Mouse (Mus musculus) kidney, embryonic 15.5 days (tissue): ENCODE results near the gene Gja3. TPM values are rescaled to one million over a fixed set of nuclear protein-coding genes. Genes with fewer than 3 reads are reported as not detected.
"Not testable (repeated sequence)": the region's sequence is repeated elsewhere in the genome, so short reads cannot be mapped to it uniquely, and the experiment has no call there.

Experiments used
- ATAC-seq: fragments of 200-750 bp; cut with Nextera tagmentation; replicated peaks from 2 replicates; pipeline ENCODE4 v1.8.0; 2017; ENCODE audit warnings: moderate TSS enrichment; ENCODE audit not compliant: low FRiP score
- H3K27ac ChIP-seq: fragments of 300-500 bp; sonication (generic); 2 replicates; pipeline ENCODE4 v1.5.1; 2015; ENCODE audit warnings: mild to moderate bottlenecking, inconsistent platforms
- H3K27me3 ChIP-seq: fragments of 300-500 bp; sonication (generic); 2 replicates; pipeline ENCODE4 v1.6.1; 2015; ENCODE audit warnings: inconsistent platforms
- H3K36me3 ChIP-seq: fragments of 300-500 bp; sonication (generic); 2 replicates; pipeline ENCODE4 v1.6.1; 2015; ENCODE audit warnings: inconsistent platforms
- H3K4me1 ChIP-seq: fragments of 300-500 bp; sonication (generic); 2 replicates; pipeline ENCODE4 v1.6.1; 2015; ENCODE audit warnings: inconsistent platforms
- H3K4me2 ChIP-seq: fragments of 300-500 bp; sonication (generic); 2 replicates; pipeline ENCODE4 v1.6.1; 2015; ENCODE audit warnings: moderate library complexity, mild to moderate bottlenecking, inconsistent platforms
- H3K4me3 ChIP-seq: fragments of 300-500 bp; sonication (generic); replicated peaks from 2 replicates; pipeline ENCODE4 v1.5.1; 2015; ENCODE audit warnings: mild to moderate bottlenecking, inconsistent platforms
- H3K9ac ChIP-seq: fragments of 300-500 bp; sonication (generic); 2 replicates; pipeline ENCODE4 v1.6.1; 2015; ENCODE audit warnings: mild to moderate bottlenecking, inconsistent platforms
- H3K9me3 ChIP-seq: fragments of 300-500 bp; sonication (generic); replicated peaks from 2 replicates; pipeline ENCODE4 v1.6.1; 2016; ENCODE audit warnings: inconsistent platforms
- WGBS: fragments of 180-500 bp; shearing (Covaris S2); methylation state at CpG from one replicate; pipeline ENCODE4 v1.1.7; 2015; ENCODE audit warnings: mixed read lengths; 5-methylcytosine and 5-hydroxymethylcytosine counted together
- polyA plus RNA-seq: library from polyadenylated mRNA; unstranded; fragments of >200 nt; fragmentation: Nextera tagmentation; extraction: Ambion mirVana; gene quantifications from 2 replicates; pipeline ENCODE4 v1.2.1, GENCODE M21; 2015

The Gja3 gene
- polyA plus RNA-seq, 1 experiment from 2014 or later, result 15.1 TPM

DNA sequence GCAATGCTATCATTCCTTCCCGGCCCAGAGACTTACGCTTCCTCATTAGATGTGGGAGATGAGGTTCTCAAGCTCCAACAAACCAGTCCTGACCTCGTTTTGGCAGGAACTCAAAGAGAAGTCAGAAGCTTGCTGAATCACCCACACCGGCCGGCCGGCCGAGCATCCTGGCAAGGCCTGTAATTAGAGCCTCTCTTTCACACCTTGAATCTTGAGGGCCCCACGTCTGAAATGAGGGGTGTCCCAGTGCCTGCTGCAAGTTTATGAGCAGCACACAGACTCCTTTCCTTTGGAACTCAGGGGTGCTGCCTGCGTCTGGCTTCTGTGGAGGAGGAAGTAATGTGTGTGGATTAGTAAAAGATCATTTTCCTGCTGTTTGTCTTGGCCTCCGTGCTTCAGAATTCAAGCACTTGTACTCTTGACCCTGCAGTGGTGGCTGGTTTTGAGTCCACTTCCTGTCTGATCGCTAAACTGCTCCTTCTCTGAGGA lies 26.3 kb upstream of the Gja3 start:
- Histone ChIP-seq H3K36me3 (no peaks in the 10 kb centered on the region), H3K9ac (no peak overlapping the region), H3K27me3 (no peaks in the 10 kb centered on the region), H3K4me2 (0 out of 2 replicates have a peak overlapping the region, but pooled peaks have one; percentile 7), H3K4me1 (peaks cover 22% of the 10 kb centered on the region), H3K27ac (peak overlapping the region; percentile 72), H3K4me3 (no peak overlapping the region), H3K9me3 (no peaks in the 10 kb centered on the region)
- ATAC-seq, result 0 out of 2 replicates have a peak, but pooled peaks have one; percentile 41
- WGBS, result 6% methylated on average over 11 of the region's 11 CpGs

DNA sequence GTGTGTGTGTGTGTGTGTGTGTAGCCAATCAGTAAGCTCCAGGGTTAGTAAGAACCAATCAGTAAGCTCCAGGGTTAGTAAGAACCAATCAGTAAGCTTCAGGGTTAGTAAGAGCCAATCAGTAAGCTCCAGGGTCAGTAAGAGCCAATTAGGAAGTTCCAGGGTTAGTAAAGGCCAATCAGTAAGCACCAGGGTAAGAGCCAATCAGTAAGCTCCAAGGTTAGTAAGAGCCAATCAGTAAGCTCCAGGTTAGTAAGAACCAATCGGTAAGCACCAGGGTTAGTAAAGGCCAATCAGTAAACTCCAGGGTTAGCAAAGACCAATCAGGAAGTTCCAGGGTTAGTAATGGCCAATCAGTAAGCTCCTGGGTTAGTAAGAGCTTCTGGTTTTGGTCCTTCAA lies 25.0 kb upstream of the Gja3 start:
- Histone ChIP-seq H3K36me3 (no peaks in the 10 kb centered on the region), H3K9me3 (no peaks in the 10 kb centered on the region), H3K9ac (no peak overlapping the region), H3K4me1 (peaks cover 22% of the 10 kb centered on the region), H3K4me2 (no peak overlapping the region), H3K27me3 (no peaks in the 10 kb centered on the region), H3K4me3 (no peak overlapping the region), H3K27ac (no peak overlapping the region)
- ATAC-seq, result no peak
- 91% methylated on average over 1 of the region's 1 CpGs for WGBS

DNA sequence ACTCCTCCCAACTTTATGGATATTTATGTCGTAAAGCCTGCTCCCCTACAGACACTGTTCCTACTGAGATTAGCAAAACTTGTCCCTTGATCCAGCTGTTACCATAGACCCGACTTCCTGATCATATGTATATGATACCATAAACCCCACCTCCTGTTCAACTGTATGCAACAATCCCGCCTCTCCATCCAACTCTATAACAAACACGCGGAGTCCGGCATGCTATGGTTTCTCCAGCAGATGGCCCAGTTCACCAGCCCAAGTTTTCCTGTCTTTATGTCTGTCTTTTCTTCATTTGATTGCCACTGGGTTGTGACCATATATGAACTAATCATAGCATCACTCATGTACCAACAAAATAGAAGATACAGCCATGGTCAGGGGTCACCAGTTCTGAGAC lies 17.6 kb upstream of the Gja3 start:
- Histone ChIP-seq H3K27me3 (no peaks in the 10 kb centered on the region), H3K4me2 (no peak overlapping the region), H3K4me3 (no peak overlapping the region), H3K36me3 (no peaks in the 10 kb centered on the region), H3K9ac (no peak overlapping the region), H3K9me3 (no peaks in the 10 kb centered on the region), H3K27ac (no peak overlapping the region), H3K4me1 (0 out of 2 replicates have a peak, but pooled peaks cover 5% of the 10 kb centered on the region)
- WGBS, result 80% methylated on average over 6 of the region's 6 CpGs
- no peak for ATAC-seq

DNA sequence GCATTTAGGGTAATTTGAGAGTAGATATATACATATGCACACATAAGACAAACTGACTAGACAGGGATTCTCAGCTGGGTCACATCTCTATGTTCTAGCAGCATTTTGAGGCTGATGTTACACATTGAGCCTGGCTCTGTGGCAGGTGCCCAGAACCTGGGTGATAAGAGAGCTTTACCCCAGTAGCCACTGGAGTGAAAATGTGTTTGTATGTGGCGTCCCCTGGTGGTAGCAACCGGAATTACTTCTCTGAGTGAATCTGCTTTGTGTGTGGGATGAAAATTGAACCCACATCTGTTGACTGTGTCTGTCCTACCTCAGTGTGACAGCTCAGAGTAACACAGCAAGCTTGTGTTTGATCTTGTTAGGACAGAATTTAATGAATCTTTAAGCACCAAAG lies 12.0 kb upstream of the Gja3 start:
- H3K27me3 ChIP-seq, H3K4me3 ChIP-seq, H3K4me2 ChIP-seq, H3K9me3 ChIP-seq, H3K9ac ChIP-seq, H3K36me3 ChIP-seq, H3K4me1 ChIP-seq, ATAC-seq, H3K27ac ChIP-seq: not testable (repeated sequence)
- 2% methylated on average over 2 of the region's 2 CpGs for WGBS

DNA sequence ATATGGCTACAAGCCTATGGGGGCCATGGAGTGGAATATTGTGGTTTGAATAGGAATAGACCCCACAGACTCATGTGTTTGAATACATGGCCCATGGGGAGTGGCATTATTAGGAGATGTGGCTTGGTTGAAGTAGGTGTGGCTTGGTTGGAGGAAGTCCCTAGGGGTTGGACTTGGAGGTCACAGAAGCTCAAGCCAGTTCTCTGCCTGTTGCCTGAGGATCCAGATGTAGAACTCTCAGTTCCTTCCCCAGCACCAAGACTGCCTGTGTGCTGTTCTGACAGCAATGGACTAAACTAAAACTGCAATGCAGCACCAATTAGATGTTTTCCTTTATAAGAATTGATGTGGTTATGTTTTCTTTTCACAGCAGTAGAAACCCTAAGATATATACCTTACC lies 8.2 kb upstream of the Gja3 start:
- Histone ChIP-seq H3K36me3 (no peaks in the 10 kb centered on the region), H3K9me3 (no peaks in the 10 kb centered on the region), H3K4me3 (no peak overlapping the region), H3K27me3 (no peaks in the 10 kb centered on the region), H3K9ac (no peak overlapping the region), H3K4me2 (no peak overlapping the region), H3K27ac (no peak overlapping the region), H3K4me1 (0 out of 2 replicates have a peak, but pooled peaks cover 5% of the 10 kb centered on the region)
- ATAC-seq, result no peak

DNA sequence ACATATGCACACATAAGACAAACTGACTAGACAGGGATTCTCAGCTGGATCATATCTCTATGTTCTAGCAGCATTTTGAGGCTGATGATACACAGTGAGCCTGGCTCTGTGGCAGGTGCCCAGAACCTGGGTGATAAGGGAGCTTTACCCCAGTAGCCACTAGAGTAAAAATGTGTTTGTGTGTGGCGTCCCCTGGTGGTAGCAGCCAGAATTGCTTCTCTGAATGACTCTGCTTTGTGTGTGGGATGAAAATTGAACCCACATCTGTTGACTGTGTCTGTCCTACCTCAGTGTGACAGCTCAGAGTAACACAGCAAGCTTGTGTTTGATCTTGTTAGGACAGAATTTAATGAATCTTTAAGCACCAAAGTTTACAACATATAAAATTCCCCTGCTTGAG lies 2.2 kb upstream of the Gja3 start:
- ATAC-seq, H3K27ac ChIP-seq, H3K4me2 ChIP-seq, H3K36me3 ChIP-seq, H3K9ac ChIP-seq, H3K9me3 ChIP-seq, H3K4me3 ChIP-seq: not testable (repeated sequence)
- WGBS, result 0% methylated on average over 1 of the region's 1 CpGs
- Histone ChIP-seq H3K27me3 (peaks cover 43% of the 10 kb centered on the region), H3K4me1 (peaks cover 19% of the 10 kb centered on the region)

DNA sequence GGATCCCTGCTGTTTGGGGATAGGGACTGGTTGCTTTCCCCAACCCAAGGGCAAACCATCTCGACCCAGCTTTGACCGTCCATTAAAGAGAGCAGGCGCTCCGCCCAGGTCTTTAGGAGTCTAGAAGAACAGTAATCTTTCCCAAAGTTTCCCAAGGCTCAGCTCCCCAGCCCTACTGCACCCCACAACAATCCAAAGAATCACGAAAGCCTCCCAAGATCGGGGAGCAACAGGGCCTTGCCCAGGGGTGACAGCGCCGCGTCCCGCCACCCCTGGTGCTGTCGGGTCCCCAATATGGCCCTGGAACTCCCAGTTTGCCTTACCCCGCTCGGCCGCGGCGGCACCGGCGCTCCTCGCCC lies 717 bp downstream of the Gja3 start:
- peaks cover 19% of the 10 kb centered on the region for H3K4me1 ChIP-seq
- H3K36me3 ChIP-seq, result no peaks in the 10 kb centered on the region
- peak overlapping the region; percentile 98 for H3K4me2 ChIP-seq
- H3K4me3 ChIP-seq, result peak overlapping the region; percentile 55
- no peaks in the 10 kb centered on the region for H3K9me3 ChIP-seq
- H3K9ac ChIP-seq, result peak overlapping the region; percentile 27
- no peak for ATAC-seq
- WGBS, result 3% methylated on average over 19 of the region's 19 CpGs
- H3K27me3 ChIP-seq, result peaks cover 53% of the 10 kb centered on the region
- H3K27ac ChIP-seq, result no peak overlapping the region

DNA sequence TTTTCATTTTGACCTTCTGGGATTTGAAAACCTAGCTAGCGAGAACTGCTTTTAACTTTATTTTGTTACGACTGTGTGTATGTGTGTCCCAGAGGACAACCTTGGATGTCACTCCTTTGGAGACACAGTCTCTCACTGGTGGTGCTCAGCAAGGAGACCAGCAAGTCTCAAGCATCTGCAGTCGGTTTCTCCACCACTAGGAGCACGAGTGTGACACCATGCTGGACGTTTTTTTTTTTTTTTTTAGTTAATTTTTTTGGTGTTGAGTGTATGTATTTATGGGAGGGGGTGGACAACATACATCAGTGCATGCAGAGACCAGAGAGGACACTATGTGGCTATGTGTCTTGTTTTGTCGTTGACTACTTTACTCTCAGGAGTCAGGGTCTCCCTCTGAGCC lies 5.2 kb downstream of the Gja3 start:
- WGBS, result 68% methylated on average over 6 of the region's 6 CpGs
- ATAC-seq, result no peak
- no peak overlapping the region for H3K9ac ChIP-seq
- H3K9me3 ChIP-seq, result no peaks in the 10 kb centered on the region
- peaks cover 35% of the 10 kb centered on the region for H3K27me3 ChIP-seq
- H3K4me1 ChIP-seq, result peaks cover 14% of the 10 kb centered on the region
- H3K27ac ChIP-seq, result no peak overlapping the region
- no peaks in the 10 kb centered on the region for H3K36me3 ChIP-seq
- H3K4me3 ChIP-seq, result no peak overlapping the region
- no peak overlapping the region for H3K4me2 ChIP-seq

DNA sequence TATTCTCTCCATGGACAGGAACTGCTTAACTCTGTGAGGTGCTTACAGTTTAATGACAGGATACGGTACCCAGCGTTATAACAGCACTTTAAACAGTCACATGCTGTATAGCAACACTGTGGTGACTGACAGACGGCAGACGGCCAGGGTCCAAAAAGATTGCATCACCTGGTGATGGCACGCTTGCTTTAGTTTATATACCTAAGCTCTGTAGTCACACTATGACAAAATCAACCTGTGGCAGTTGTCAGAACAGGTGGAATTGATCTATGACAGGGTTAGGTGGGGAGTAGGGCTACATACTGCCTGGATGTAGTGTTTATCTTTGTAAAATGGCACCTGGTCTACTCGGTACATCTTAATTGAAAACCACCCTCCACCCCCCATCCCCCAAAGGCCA lies 14.0 kb downstream of the Gja3 start:
- H3K9ac ChIP-seq, result no peak overlapping the region
- 79% methylated on average over 6 of the region's 6 CpGs for WGBS
- no peak overlapping the region for H3K27ac ChIP-seq
- no peak overlapping the region for H3K4me3 ChIP-seq
- no peaks in the 10 kb centered on the region for H3K36me3 ChIP-seq
- ATAC-seq, result no peak
- H3K4me2 ChIP-seq, result no peak overlapping the region
- H3K9me3 ChIP-seq, result no peaks in the 10 kb centered on the region
- no peaks in the 10 kb centered on the region for H3K27me3 ChIP-seq
- no peaks in the 10 kb centered on the region for H3K4me1 ChIP-seq

DNA sequence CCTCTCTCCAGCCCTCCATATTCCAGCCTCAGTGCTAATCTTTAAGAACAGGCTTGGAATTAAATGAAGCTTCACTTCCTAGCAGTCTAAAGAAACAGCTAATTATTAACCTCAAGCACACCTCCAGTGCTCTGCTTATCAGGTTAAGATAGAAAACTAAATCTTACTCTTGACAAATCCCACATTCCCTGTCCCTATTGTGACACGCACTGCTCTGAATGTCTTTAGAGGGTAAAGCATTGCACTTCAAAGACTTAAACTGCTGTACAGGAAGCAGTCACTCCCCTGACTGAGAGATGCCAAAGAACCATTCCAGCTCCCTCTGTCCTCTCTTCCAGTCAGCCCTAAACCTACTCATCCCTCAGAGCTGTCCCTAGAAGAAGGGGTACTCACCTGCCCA lies 16.5 kb downstream of the Gja3 start:
- no peaks in the 10 kb centered on the region for H3K36me3 ChIP-seq
- H3K9me3 ChIP-seq, result no peaks in the 10 kb centered on the region
- no peaks in the 10 kb centered on the region for H3K27me3 ChIP-seq
- H3K9ac ChIP-seq, result no peak overlapping the region
- 63% methylated on average over 1 of the region's 1 CpGs for WGBS
- H3K27ac ChIP-seq, result no peak overlapping the region
- no peaks in the 10 kb centered on the region for H3K4me1 ChIP-seq
- no peak overlapping the region for H3K4me2 ChIP-seq
- no peak overlapping the region for H3K4me3 ChIP-seq
- no peak for ATAC-seq

DNA sequence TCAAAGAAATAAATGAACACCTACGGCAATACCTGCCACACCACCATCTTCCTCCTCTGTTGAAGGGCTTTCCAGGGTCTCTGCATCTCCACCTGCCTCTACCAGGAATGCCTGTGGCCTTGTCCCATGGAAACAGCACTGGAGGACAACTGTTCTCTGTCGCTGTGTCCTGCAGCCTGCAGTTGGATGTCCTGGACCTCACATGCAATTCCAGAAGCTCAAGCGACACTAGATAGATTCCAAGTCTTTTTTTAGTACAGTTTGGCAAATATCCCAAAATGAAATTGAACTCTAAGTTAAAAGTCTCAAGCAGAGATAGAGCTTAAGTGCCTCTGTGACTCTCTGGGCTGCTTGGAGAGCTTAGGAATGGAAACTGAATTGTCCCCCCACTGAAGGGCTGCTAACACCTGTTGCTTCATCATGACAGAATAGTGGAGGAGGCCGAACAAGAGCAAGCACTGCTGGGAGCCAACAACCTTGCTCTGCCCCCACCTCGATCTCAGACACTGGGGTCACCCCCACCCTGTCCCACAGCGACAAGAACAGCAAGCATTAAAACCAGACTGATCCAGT lies 22.9 kb downstream of the Gja3 start:
- Histone ChIP-seq H3K27me3 (no peaks in the 10 kb centered on the region), H3K4me2 (no peak overlapping the region), H3K9me3 (no peaks in the 10 kb centered on the region), H3K4me3 (no peak overlapping the region), H3K9ac (no peak overlapping the region), H3K36me3 (no peaks in the 10 kb centered on the region), H3K27ac (no peak overlapping the region), H3K4me1 (0 out of 2 replicates have a peak, but pooled peaks cover 2% of the 10 kb centered on the region)
- WGBS, result 61% methylated on average over 6 of the region's 6 CpGs
- ATAC-seq, result no peak

DNA sequence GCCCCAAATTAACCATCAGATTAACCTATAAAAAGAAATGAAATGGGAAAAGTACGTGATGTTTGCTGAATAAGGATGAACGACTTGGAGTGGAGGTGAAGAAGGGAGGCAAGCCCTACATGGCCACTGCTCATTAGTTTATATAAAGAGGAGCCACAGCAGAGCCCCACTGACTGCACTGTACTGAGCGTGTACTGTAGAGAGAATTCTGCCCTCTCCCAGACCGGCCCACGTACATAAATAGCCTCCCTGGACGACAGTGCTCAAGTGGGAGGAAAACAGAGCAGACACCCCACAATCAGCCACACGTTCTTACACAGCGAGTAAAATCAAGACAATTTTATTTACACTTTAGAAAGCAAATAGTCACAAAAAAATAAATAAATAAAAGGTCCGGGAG lies 23.8 kb downstream of the Gja3 start:
- 42% methylated on average over 9 of the region's 9 CpGs for WGBS
- no peak overlapping the region for H3K4me2 ChIP-seq
- no peaks in the 10 kb centered on the region for H3K27me3 ChIP-seq
- ATAC-seq, result no peak
- no peaks in the 10 kb centered on the region for H3K36me3 ChIP-seq
- H3K27ac ChIP-seq, result no peak overlapping the region
- H3K9me3 ChIP-seq, result no peaks in the 10 kb centered on the region
- no peak overlapping the region for H3K4me3 ChIP-seq
- 0 out of 2 replicates have a peak, but pooled peaks cover 2% of the 10 kb centered on the region for H3K4me1 ChIP-seq
- no peak overlapping the region for H3K9ac ChIP-seq

DNA sequence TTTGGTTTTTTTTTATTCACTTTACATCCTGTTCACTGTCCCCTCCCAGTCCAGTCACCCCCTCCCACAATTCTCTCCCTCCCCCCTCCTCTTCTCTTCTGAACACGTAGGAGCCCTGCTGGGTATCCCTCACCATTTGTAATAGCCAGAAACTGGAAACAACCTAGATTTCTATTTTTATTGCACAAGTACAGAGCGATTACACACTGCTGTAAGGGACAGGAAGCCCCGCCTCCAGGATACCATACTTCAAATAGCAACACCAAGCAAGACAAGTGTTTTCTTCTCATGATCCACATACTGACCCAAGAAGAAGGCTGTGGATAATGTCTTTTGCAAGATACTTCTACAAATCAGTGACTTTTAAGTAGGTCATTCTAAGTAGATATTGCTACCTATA lies 25.1 kb downstream of the Gja3 start:
- H3K27me3 ChIP-seq, result no peaks in the 10 kb centered on the region
- no peaks in the 10 kb centered on the region for H3K9me3 ChIP-seq
- 72% methylated on average over 3 of the region's 3 CpGs for WGBS
- ATAC-seq, result no peak
- no peaks in the 10 kb centered on the region for H3K36me3 ChIP-seq
- no peak overlapping the region for H3K9ac ChIP-seq
- H3K4me3 ChIP-seq, result no peak overlapping the region
- H3K27ac ChIP-seq, result no peak overlapping the region
- 0 out of 2 replicates have a peak, but pooled peaks cover 2% of the 10 kb centered on the region for H3K4me1 ChIP-seq
- no peak overlapping the region for H3K4me2 ChIP-seq
